Mouse (Mus musculus) ZHBTc4 (cell line): Measurements from ENCODE around the gene Parm1.

Experiments
- DNase-seq: peaks from one replicate; pipeline ENCODE4 v3.0.0-alpha.2; 2011; ENCODE audit warnings: low read depth, low spot score

Gene Parm1

DNA sequence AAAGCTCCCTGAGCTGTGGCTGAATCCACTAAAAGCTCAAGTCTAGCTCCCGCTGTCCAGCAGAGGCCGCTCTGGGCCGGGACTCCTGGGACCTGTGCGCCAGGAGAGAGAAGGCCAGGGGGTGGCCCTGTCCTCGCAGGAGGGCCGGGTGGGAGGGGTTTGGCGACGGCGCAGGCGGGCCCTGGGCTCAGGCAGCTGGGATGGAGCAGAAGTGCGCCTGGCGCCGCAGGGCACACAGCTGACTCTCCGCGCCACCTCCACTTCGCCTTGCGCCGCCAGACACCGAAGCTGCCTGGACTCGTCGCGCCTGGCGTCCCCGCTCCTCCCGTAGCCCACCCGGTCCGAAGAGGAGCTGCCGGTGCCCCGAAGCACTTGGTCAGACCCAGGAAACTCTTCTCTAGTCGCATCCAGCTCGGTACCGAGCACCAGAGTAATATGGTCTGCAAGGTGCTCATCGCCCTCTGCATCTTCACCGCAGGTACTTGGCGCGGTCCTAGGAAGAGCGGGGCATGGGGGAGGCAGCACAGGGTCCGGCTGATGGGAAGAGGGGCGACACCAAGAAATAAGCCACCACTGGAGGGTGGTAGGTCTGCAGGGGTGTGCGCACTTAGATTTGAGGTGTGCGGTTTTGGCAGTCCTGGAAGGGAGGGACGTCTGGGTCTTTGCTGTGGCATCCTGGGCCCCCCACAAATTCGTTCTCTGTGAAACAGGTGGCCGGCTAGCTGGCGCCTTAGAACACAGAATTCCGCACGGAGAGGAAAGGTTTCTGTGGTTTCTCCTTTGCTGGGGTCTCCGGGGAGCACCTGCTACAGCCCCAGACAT is at the start of gene Parm1:
TSS of gene Parm1 (plus strand) at position 136 of the 822 bp plus-strand sequence.
- peak; percentile 97 for DNase-seq

GRCm38 (mm10) chr5:91475241-91475640 is 42.2 kb upstream of the Parm1 start:
- DNase-seq = no peak

GRCm38 (mm10) chr5:91476863-91477262 is 40.6 kb upstream of the Parm1 start:
- no peak for DNase-seq

DNA sequence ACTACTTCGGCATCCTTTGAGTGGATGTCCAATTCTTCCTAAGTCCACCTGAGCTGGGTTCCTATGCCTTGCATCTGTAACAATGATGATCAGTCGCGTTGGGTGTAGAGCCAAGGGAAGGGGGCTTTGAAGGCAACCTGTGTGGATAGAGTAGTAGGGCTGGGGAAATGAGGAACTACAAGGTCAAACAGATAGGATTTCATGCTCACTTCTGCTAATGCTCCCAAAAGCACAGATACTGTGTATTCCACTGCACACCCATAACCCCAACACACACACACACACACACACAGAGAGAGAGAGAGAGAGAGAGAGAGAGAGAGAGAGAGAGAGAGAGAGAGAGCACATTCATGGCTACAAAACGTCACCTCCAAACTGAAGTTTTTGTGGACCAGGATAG is 38.7 kb upstream of the Parm1 start:
- no peak for DNase-seq

DNA sequence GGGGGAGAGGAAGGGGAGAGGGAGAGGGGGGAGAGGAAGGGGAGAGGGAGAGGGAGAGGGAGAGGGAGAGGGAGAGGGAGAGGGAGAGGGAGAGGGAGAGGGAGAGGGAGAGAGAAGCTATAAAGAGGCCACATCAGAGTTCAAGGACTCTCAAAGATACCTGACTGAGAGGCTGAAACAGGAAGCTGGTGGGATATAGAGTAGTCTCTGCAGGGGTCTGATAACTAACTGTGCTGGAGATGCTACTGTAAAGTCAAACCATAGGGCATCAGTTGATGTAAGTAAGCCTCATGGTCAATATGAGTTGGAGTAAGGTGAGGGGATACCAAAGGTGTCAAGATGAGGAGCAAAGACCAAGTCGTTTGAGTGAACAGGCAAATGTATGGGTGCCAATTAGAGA is 37.3 kb upstream of the Parm1 start:
- no peak for DNase-seq

DNA sequence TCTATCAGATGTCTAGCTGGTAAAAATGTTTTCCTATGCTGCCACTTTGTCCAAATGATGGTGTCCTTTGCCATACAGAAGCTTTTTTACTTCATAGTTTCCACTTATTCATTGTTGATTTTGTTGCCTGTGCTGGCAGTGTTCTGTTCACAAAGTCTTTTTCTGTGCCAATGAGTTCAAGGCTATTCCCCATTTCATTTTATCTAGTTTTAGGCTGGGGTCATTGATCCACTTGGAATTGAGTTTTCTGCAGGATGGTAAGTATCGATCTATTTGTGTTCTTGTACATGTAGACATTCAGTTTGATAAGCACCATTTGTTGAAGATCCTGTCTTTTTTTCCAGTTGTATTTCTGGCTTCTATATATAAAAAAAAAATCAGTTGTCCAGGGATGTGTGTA is 33.1 kb upstream of the Parm1 start:
- no peak for DNase-seq

DNA sequence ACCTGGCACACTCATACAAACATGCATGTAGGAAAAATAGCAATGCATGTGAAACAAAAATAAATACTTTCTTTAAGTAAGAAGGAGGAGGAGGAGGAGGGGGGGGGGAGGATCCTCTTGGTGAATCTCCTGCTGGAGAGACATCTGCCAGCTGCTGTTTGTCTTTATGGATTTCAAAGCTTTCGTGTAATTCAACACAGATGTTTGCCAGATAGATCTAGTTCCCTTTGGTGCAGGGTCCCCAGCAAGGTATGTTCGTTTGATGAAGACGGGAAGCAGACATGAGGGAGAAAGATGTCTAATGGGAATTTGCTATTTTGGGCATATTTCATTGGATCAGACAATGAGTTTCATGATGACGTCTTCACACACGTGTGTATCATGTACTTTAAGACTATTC is 23.0 kb upstream of the Parm1 start:
- DNase-seq = no peak

GRCm38 (mm10) chr5:91501361-91501760 is 16.1 kb upstream of the Parm1 start:
- no peak for DNase-seq

DNA sequence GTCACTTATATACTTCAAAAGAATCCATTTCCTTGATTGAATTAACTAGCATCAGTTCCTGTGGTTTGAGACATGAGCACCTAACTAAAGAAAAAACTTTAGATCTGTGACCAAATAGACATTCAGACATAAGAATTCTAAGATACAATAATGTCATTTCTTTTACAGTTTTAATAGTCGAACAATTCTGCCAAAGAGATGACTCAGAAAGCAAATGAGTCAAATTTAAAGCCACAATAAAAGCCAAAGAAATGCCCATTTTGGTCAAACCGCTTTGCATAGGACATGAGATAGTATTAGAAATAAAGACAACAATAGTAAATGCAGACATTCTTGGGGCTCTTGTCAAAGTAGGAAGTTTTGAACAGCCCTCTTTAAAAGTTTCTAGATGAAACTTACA is 15.0 kb upstream of the Parm1 start:
- DNase-seq = no peak

GRCm38 (mm10) chr5:91504320-91504922 is 13.0 kb upstream of the Parm1 start:
- no peak for DNase-seq

DNA sequence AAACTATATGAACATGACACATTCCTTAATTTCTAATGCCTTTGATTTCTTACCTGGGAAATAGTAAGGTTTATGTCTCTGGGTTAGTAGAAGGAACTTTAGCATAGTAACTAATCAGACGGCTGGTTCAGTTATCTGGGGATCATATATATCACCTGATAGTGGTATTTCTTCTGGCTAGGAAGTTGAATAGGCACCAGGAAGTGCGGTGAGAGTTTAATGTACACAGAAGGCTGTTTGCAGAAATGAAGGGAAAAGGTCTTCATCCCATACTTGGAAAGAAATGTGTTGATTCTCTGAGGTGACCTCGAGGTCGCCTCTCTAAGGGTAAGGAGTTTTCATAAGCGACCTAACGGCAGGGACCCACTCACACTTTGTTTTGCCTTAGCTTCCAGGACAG is 338 bp upstream of the Parm1 start:
- no peak for DNase-seq

DNA sequence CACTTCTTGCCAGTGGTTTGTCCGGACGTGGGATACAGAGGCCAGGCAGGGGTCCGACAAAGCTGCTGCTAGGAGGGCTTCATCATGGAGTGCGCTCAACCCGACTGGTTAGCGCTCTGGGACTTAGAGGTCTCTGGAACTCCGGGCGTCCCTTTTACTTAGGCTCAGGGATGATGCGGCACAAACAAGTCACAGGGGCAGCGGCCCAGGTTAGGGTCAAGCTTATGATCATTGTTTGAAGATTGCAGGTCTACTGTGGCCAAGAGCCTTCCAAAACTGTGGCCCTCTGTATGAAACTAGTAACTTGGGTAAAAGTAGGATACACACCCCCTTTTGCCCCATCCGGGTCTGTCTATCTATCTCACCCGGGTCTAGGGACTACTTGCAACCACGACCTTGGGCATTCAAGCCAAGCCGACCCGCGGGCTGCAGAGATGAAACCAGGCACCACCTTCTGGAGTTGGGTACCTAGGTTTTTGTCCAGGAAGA is 931 bp downstream of the Parm1 start:
- DNase-seq = peak; percentile 29

DNA sequence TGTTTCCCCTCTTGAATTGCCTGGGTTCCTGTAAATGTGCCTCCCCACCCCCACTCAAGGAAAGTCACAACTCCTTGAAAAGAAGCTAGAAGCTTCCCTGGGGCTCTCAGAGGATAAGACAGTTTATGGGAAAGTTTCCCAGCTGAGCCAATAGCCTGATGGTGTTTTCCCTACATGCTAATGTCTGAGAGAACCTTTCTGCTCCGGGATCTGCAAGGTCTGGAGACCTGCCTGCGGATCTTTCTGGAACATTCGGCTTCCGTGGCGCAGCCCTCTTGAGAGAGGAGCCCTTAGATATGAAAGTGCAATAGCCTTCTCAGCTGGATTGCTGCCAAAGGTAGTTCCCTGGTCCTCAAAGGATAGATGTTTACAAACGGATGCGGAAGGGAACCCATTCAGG is 1.5 kb downstream of the Parm1 start:
- DNase-seq = peak; percentile 54

DNA sequence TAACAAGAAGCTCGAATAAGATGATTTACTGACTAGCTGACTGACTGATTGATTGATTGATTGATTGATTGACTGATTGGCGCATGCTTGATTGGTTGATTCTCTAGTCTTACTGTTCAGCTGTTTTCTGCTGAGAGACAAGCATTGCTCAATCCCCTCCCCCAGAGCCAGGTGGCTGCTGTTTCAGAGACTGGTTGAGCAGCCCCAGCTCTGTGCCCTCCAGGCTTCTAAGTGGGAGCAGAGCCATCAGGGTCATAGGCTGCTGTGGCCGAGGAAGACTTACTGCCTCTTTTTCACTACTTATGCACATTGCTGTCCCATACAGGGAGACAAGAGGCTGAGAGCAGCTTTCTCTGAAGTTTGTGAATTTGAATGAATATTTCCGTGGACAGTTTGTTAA is 2.1 kb downstream of the Parm1 start:
- peak; percentile 23 for DNase-seq

GRCm38 (mm10) chr5:91532748-91533496 is 15.5 kb downstream of the Parm1 start:
- no peak for DNase-seq

DNA sequence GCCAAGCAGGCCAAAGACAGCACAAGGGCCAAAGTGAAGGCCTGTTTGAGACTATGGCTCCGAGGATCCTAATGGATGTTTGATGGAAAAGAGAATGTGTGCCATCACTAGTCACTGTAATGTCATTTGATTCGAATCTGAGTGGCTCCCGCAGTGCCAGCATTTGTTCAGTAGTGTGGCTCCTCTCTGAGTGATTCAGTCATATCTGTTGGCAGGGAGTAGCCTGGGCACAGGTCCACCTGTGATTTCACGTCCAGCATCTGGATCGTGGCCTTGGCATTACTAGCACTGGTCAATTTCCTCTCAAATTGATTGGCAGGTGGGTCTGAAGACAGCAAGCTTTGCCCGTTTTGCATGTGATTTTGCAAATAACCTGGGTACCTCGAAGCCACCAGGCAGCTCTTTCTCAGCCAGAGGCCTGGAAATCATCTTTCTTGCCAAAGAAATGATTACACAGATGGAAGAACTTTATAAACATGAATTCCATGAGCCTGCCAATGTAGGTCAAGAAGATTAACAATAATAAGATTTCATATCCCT is 41.7 kb downstream of the Parm1 start:
- no peak for DNase-seq

- DNase-seq = no peak
These were observed 42.3 kb downstream of the Parm1 start for GRCm38 (mm10) chr5:91559711-91560110.

DNA sequence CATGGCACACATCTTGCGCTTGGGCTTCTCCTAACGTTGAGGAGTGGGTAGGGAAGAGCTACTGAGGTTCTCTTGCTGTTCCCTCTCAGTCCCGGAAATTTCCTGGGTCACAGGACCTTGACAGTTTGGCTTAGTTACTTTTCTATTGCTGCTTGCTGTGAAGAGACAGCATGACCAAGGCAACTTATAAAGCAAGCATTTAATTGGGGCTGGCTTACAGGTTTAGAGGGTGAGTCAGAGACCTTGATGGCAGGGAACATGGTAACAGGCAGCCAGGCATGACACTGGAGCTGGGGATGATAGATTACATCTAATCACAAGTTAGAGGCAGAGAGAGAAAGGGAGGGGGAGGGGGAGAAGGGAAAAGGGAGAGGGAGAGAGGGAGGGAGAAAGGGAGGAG is 44.0 kb downstream of the Parm1 start:
- no peak for DNase-seq

DNA sequence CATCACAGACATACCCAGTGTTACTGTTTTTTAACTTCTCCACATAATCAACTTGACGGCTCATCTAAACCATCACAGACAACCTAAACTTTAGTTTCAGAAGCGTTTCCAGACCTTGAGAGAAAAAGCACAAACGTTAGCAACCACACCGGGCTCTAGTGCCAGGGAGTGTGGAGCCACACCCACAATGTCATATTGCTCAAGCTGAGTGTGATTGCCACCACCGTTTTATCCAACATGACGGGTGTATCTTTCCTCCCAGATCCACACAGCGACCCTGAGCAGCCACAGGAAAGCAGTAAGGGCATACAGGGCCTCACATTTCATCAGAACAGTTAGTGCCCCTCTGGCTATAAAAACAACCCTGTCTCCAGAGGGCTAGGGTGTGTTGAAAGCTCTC is 45.1 kb downstream of the Parm1 start:
- DNase-seq = no peak

GRCm38 (mm10) chr5:91564054-91564453 is 46.6 kb downstream of the Parm1 start:
- DNase-seq = no peak

- DNase-seq = no peak
These were observed 48.0 kb downstream of the Parm1 start for GRCm38 (mm10) chr5:91565458-91565857.

DNA sequence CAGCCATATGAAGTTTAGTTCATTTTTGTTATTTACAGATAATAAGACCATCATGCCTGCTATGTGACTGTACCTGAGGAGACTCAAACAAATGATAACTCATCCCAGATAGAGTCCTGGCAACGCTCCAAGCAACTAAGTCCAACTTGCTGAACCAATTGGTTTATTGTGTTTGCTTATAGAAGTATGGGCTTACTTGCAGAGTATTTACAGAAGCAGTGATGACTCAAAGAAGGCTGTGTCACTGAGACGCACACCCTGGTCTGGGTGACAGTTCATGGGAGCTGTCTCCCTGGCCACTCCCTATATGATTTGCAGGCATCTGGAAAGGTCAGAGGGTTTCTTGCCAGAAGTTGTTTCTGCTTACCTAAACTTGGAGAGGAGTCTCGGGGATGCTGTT is 49.2 kb downstream of the Parm1 start:
- DNase-seq = no peak
